Mouse (Mus musculus) spleen, adult 2 months (tissue): ENCODE results near the gene Zbtb11.

Experiments used
- CTCF ChIP-seq: fragments of 200-500 bp; IDR thresholded peaks from 2 replicates; pipeline ENCODE4 v1.5.1; 2011; ENCODE audit warnings: mild to moderate bottlenecking, inconsistent platforms; ENCODE audit not compliant: insufficient read depth, insufficient read length, insufficient replicate concordance; ENCODE audit errors: extremely low read depth
- POLR2A ChIP-seq: fragments of 200-500 bp; IDR thresholded peaks from 2 replicates; pipeline ENCODE4 v1.6.1; 2011; ENCODE audit warnings: low read depth, low read length, inconsistent platforms

GRCm38 (mm10) chr16:55972626-55973201, 969 bp upstream of the Zbtb11 start:
- TF ChIP-seq CTCF, result no peak
- no peak for TF ChIP-seq POLR2A
